Mouse (Mus musculus) CH12.LX (cell line): Measurements from ENCODE around the gene Fam163b. TPM values are rescaled to one million over a fixed set of nuclear protein-coding genes. Genes with fewer than 3 reads are reported as not detected.

ENCODE experiments used
- DNase-seq: peaks from one replicate; pipeline ENCODE4 v3.0.0-alpha.2; 2013; ENCODE audit errors: extremely low read depth
- H3K27ac ChIP-seq: 2 replicates; pipeline ENCODE4 v1.5.1; 2012; ENCODE audit warnings: low read depth, mild to moderate bottlenecking, control low read depth, moderate library complexity; ENCODE audit not compliant: insufficient read depth
- H3K27me3 ChIP-seq: replicated peaks from 2 replicates; pipeline ENCODE3; 2012; ENCODE audit warnings: inconsistent platforms
- H3K36me3 ChIP-seq, 2 experiments: replicated peaks in 1 of 2; 2 replicates each; pipeline versions ENCODE3 to v1.6.1; 2012; ENCODE audit warnings: inconsistent platforms in 1 of 2, low read length in 1 of 2, mild to moderate bottlenecking in 1 of 2, mixed read lengths in 1 of 2, moderate library complexity in 1 of 2; ENCODE audit not compliant: control insufficient read depth in 1 of 2, insufficient read depth in 1 of 2
- H3K4me1 ChIP-seq, 2 experiments: 2 replicates each; pipeline ENCODE4 v1.6.1; 2012; ENCODE audit warnings: inconsistent platforms in 1 of 2, moderate library complexity in 1 of 2; ENCODE audit not compliant: insufficient read depth in 2 of 2, control insufficient read depth in 1 of 2
- H3K4me2 ChIP-seq: 2 replicates; pipeline ENCODE4 v1.6.1; 2012; ENCODE audit warnings: low read depth, mild to moderate bottlenecking, control low read depth; ENCODE audit not compliant: poor library complexity, insufficient read depth, severe bottlenecking
- H3K4me3 ChIP-seq, 3 experiments: fragments of 150-350 bp in 1 of 3; sonication (generic) in 1 of 3; replicated peaks in 1 of 3; 2 replicates each; pipeline versions ENCODE3 to v1.5.1; 2011 to 2012; ENCODE audit warnings: low read depth in 2 of 3, low read length in 2 of 3, mild to moderate bottlenecking in 2 of 3, moderate library complexity in 2 of 3, control low read depth in 1 of 3, improper control_type of control experiment in 1 of 3, inconsistent platforms in 1 of 3, mixed read lengths in 1 of 3; ENCODE audit not compliant: poor library complexity in 1 of 3
- H3K79me2 ChIP-seq: replicated peaks from 2 replicates; pipeline ENCODE4 v1.6.1; 2012; ENCODE audit warnings: mild to moderate bottlenecking, moderate library complexity; ENCODE audit not compliant: control insufficient read depth, poor library complexity, insufficient read depth, severe bottlenecking; ENCODE audit errors: extremely low read depth
- H3K9ac ChIP-seq: 2 replicates; pipeline ENCODE4 v1.6.1; 2012; ENCODE audit warnings: low read depth, mild to moderate bottlenecking, control low read depth, moderate library complexity; ENCODE audit not compliant: insufficient read depth
- H3K9me3 ChIP-seq: replicated peaks from 2 replicates; pipeline ENCODE3; 2012; ENCODE audit warnings: low read length, inconsistent platforms, mixed read lengths
- CHD1 ChIP-seq: IDR thresholded peaks from 2 replicates; pipeline ENCODE4 v1.6.1; 2012; ENCODE audit warnings: low read depth, low read length, improper control_type of control experiment, inconsistent platforms
- CHD2 ChIP-seq: IDR thresholded peaks from 2 replicates; pipeline ENCODE4 v1.6.1; 2011; ENCODE audit warnings: low read length, improper control_type of control experiment
- CTCF ChIP-seq, 2 experiments: IDR thresholded peaks in 1 of 2; conservative IDR thresholded peaks in 1 of 2; 2 replicates each; pipeline ENCODE4 v1.5.1; 2011 to 2012; ENCODE audit warnings: low read depth in 2 of 2, low read length in 2 of 2, improper control_type of control experiment in 1 of 2, inconsistent platforms in 1 of 2, mild to moderate bottlenecking in 1 of 2, moderate library complexity in 1 of 2
- E2F4 ChIP-seq: IDR thresholded peaks from 2 replicates; pipeline ENCODE4 v1.6.1; 2011; ENCODE audit warnings: low read depth, low read length, improper control_type of control experiment; ENCODE audit not compliant: insufficient replicate concordance
- ETS1 ChIP-seq: conservative IDR thresholded peaks from 2 replicates; pipeline ENCODE4 v1.6.1; 2012; ENCODE audit warnings: low read depth, mild to moderate bottlenecking, inconsistent platforms, low read length, improper control_type of control experiment, moderate library complexity
- KAT2A ChIP-seq: IDR thresholded peaks from 2 replicates; pipeline ENCODE4 v1.6.1; 2012; ENCODE audit warnings: low read length, improper control_type of control experiment, inconsistent platforms; ENCODE audit not compliant: insufficient replicate concordance
- MAFK ChIP-seq: IDR thresholded peaks from 2 replicates; pipeline ENCODE4 v1.6.1; 2011; ENCODE audit warnings: low read length, improper control_type of control experiment; ENCODE audit not compliant: insufficient replicate concordance
- MAZ ChIP-seq: IDR thresholded peaks from 2 replicates; pipeline ENCODE4 v1.6.1; 2012; ENCODE audit warnings: low read depth, mild to moderate bottlenecking, inconsistent platforms, low read length, improper control_type of control experiment, moderate library complexity
- MEF2A ChIP-seq: IDR thresholded peaks from 2 replicates; pipeline ENCODE4 v1.6.1; 2014; ENCODE audit warnings: low read depth, mild to moderate bottlenecking, inconsistent platforms, low read length, improper control_type of control experiment, borderline replicate concordance
- MXI1 ChIP-seq: IDR thresholded peaks from 2 replicates; pipeline ENCODE4 v1.6.1; 2011; ENCODE audit warnings: mild to moderate bottlenecking, low read depth, low read length, improper control_type of control experiment
- NELFE ChIP-seq: IDR thresholded peaks from 2 replicates; pipeline ENCODE4 v1.6.1; 2011; ENCODE audit warnings: low read depth, low read length, improper control_type of control experiment
- POLR2A ChIP-seq: IDR thresholded peaks from 2 replicates; pipeline ENCODE4 v1.6.1; 2011; ENCODE audit warnings: low read depth, mild to moderate bottlenecking, improper control_type of control experiment, low read length
- RAD21 ChIP-seq: IDR thresholded peaks from 2 replicates; pipeline ENCODE4 v1.6.1; 2011; ENCODE audit warnings: low read depth, mild to moderate bottlenecking, low read length, improper control_type of control experiment, moderate library complexity
- RCOR1 ChIP-seq: conservative IDR thresholded peaks from 2 replicates; pipeline ENCODE4 v1.6.1; 2012; ENCODE audit warnings: low read depth, mild to moderate bottlenecking, inconsistent platforms, low read length, improper control_type of control experiment
- TBP ChIP-seq: conservative IDR thresholded peaks from 2 replicates; pipeline ENCODE4 v1.6.1; 2011; ENCODE audit warnings: low read depth, low read length, improper control_type of control experiment
- TCF12 ChIP-seq: IDR thresholded peaks from 2 replicates; pipeline ENCODE4 v1.6.1; 2014; ENCODE audit warnings: low read depth, mild to moderate bottlenecking, inconsistent platforms, low read length, improper control_type of control experiment
- USF1 ChIP-seq: IDR thresholded peaks from 2 replicates; pipeline ENCODE4 v1.6.1; 2014; ENCODE audit warnings: low read depth, mild to moderate bottlenecking, inconsistent platforms, low read length, improper control_type of control experiment
- USF2 ChIP-seq: conservative IDR thresholded peaks from 2 replicates; pipeline ENCODE4 v1.6.1; 2011; ENCODE audit warnings: low read depth, low read length, improper control_type of control experiment
- dilution Hi-C: fragments of 300-500 bp; cut with MboI; formaldehyde crosslinking; loops from 2 replicates; pipeline ENCODE4 v1.14.3; 2020; ENCODE audit warnings: low sequenced_read_pairs; ENCODE audit not compliant: extremely low pct_unique_long_range_greater_than_20kb, extremely low pct_ligation_motif_present
- in situ Hi-C: fragments of 300-500 bp; cut with MboI; formaldehyde crosslinking; loops from 3 replicates; pipeline ENCODE4 v1.14.3; 2019; ENCODE audit warnings: low sequenced_read_pairs, low pct_ligation_motif_present, low pct_unique_long_range_greater_than_20kb, mixed read lengths
- polyA plus RNA-seq: library from polyadenylated mRNA; unstranded; fragments of >175 nt; gene quantifications from 2 replicates; pipeline ENCODE4 v1.2.1, GENCODE M21; 2012; ENCODE audit warnings: low read depth; ENCODE audit not compliant: insufficient read length
- total RNA-seq, 2 experiments: library from RNA; depleted of rRNA; stranded (reverse); fragments of 300-350 nt in 1 of 2; fragments of >200 nt in 1 of 2; gene quantifications; 2 replicates each; pipeline ENCODE4 v1.2.3; 2012 to 2014

Gene Fam163b
- total and polyA plus RNA-seq, 3 experiments, result not detected

- H3K27me3 ChIP-seq, result peaks cover 78% of the 10 kb centered on the region
- no peak overlapping the region for H3K4me2 ChIP-seq
- no peaks in the 10 kb centered on the region for H3K9me3 ChIP-seq
- no peaks in the 10 kb centered on the region for H3K79me2 ChIP-seq
- in situ Hi-C loops (no loop called here), dilution Hi-C loops (no loop called here)
- H3K36me3 ChIP-seq, result no peaks in the 10 kb centered on the region
- no peak overlapping the region for H3K9ac ChIP-seq
- H3K4me3 ChIP-seq, result no peak overlapping the region
- no peak overlapping the region for H3K27ac ChIP-seq
- no peak for DNase-seq
- TF ChIP-seq CHD1 (no peak), USF1 (no peak), CTCF (conservative IDR thresholded peaks at IDR 0.05 in 1 of 2, IDR thresholded peaks at IDR 0.05 in 1 of 2; ENCODE audit: low read depth in 2 of 2, low read length in 2 of 2) (no peak), TCF12 (no peak), MAZ (no peak), CHD2 (no peak), ETS1 (no peak), MXI1 (no peak), RAD21 (no peak), USF2 (no peak), KAT2A (no peak), E2F4 (no peak), MAFK (no peak)
- H3K4me1 ChIP-seq, result no peaks in the 10 kb centered on the region
Measured at GRCm38 (mm10) chr2:27136336-27136735, 6.0 kb downstream of the Fam163b start.

GRCm38 (mm10) chr2:27135935-27136334 lies 6.4 kb downstream of the Fam163b start:
- H3K9ac ChIP-seq, result no peak overlapping the region
- dilution Hi-C loops, result no loop called here
- peaks cover 78% of the 10 kb centered on the region for H3K27me3 ChIP-seq
- H3K4me3 ChIP-seq, result no peak overlapping the region
- H3K27ac ChIP-seq, result no peak overlapping the region
- TF ChIP-seq CHD2 (no peak), TBP (no peak), ETS1 (no peak), USF2 (no peak), POLR2A (no peak), MEF2A (no peak), RCOR1 (no peak), MXI1 (no peak), NELFE (no peak), CTCF (conservative IDR thresholded peaks at IDR 0.05 in 1 of 2, IDR thresholded peaks at IDR 0.05 in 1 of 2; ENCODE audit: low read depth in 2 of 2, low read length in 2 of 2) (no peak)
- no peak for DNase-seq
- in situ Hi-C loops, result no loop called here
- no peaks in the 10 kb centered on the region for H3K4me1 ChIP-seq
- H3K79me2 ChIP-seq, result no peaks in the 10 kb centered on the region
- no peak overlapping the region for H3K4me2 ChIP-seq
- no peaks in the 10 kb centered on the region for H3K9me3 ChIP-seq
- no peaks in the 10 kb centered on the region for H3K36me3 ChIP-seq
